Mouse (Mus musculus) erythroblast, embryonic 14.5 days (primary cell): ENCODE results near the gene Tmem131l.

Experiments
- GATA1 ChIP-seq: IDR thresholded peaks from 2 replicates; pipeline ENCODE4 v1.6.1; 2012; ENCODE audit warnings: low read length, inconsistent platforms, mixed read lengths
- TAL1 ChIP-seq: IDR thresholded peaks from 3 replicates; pipeline ENCODE4 v1.6.1; 2012; ENCODE audit warnings: low read length, inconsistent platforms, mixed read lengths

DNA sequence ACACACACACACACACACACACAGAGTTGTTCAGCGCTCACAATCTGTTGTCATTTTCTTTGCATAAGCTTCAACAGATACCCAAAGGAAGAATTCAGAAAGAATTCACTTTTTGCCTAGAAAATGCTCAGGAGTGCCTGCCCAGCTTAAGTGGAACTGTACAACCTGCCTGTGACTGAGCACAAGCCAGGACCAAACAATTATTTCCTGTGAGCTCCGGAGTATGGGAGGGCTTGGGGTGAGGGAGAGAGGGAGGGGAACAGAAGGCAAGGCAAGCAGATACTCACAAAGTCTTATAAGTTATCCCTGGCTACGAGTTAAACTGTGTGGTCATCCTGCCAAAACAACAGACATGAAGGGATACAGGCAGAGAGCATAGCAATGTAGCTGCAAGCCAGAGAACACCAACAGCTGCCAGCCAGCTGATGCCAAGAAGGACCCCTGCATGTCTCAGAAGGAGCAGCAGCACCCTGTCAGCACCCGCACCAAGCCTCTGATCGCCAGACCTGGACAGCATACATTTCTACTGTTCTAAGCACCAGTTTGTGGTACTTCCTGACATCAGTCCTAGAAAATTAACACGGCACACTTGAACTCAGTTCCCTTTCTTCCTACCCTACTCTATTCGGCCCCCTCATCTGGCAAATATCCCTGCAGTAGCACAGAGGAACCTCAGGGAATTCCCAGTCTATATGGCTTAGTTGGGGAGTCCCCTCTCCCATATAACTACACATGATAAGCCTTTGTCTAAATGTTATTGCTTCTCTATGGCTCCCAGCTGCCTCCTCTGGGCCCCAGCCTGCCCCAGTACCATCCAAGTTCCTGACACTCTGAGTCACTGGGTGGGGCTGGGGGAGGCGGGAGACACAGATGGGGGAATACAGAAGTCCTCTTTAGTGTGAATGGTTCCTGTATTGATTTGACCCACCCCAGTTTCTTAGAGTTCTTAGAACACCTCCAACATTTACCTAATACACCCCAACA is 18.5 kb downstream of the Tmem131l start:
- no peak for TF ChIP-seq TAL1
- TF ChIP-seq GATA1, result no peak
